Mouse (Mus musculus): ENCODE data around the gene Nudc. TPM values are rescaled to one million over a fixed set of nuclear protein-coding genes. Genes with fewer than 3 reads are reported as not detected.
"Not testable (repeated sequence)": the region's sequence is repeated elsewhere in the genome, so short reads cannot be mapped to it uniquely, and the experiment has no call there.

Nudc gene
- polyA plus RNA-seq, 1 experiment, result 130 TPM

GRCm38 (mm10) chr4:133521502-133521901 is 24.3 kb downstream of the Nudc start:
- Histone ChIP-seq H3K4me2 (ENCODE audit: low read depth) (no peak overlapping the region), H3K4me3 (no peak overlapping the region), H3K79me2 (ENCODE audit: control insufficient read depth, insufficient read depth) (no peaks in the 10 kb centered on the region), H3ac (ENCODE audit: control insufficient read depth, insufficient read length) (no peak overlapping the region), H3K36me3 (ENCODE audit: control insufficient read depth, insufficient read depth) (no peaks in the 10 kb centered on the region), H3K27me3 (ENCODE audit: control insufficient read depth, insufficient read depth, insufficient read length) (peaks cover 17% of the 10 kb centered on the region)
- TF ChIP-seq MYOG (IDR thresholded peaks at IDR 0.05; ENCODE audit: control insufficient read depth in 1 of 3, insufficient read depth in 1 of 3, insufficient read length in 2 of 3, low read depth in 2 of 3) (no peak), SRF (IDR thresholded peaks at IDR 0.05; ENCODE audit: control insufficient read depth, insufficient read length, low read depth) (no peak), MYOD1 (IDR thresholded peaks at IDR 0.05; ENCODE audit: control insufficient read depth in 1 of 3, insufficient read length in 2 of 3, low read depth in 2 of 3) (no peak), POLR2AphosphoS2 (IDR thresholded peaks at IDR 0.05; ENCODE audit: insufficient read length, low read depth) (no peak), E2F4 (IDR thresholded peaks at IDR 0.05; ENCODE audit: insufficient read depth) (no peak), TCF12 (IDR thresholded peaks at IDR 0.05; ENCODE audit: insufficient read depth, poor library complexity, severe bottlenecking) (no peak), TCF3 (IDR thresholded peaks at IDR 0.05; ENCODE audit: insufficient read length, low read depth) (no peak), CEBPB (IDR thresholded peaks at IDR 0.05; ENCODE audit: insufficient read depth, poor library complexity, severe bottlenecking) (no peak), POLR2A (IDR thresholded peaks at IDR 0.05; ENCODE audit: insufficient read length, low read depth) (no peak), USF1 (IDR thresholded peaks at IDR 0.05; ENCODE audit: low read depth) (no peak), REST (IDR thresholded peaks at IDR 0.05; ENCODE audit: insufficient read depth, insufficient read length) (no peak), MAX (IDR thresholded peaks at IDR 0.05; ENCODE audit: low read depth) (no peak)

GRCm38 (mm10) chr4:133519369-133519665 is 26.5 kb downstream of the Nudc start:
- no peak overlapping the region for H3ac ChIP-seq (ENCODE audit: control insufficient read depth, insufficient read length)
- no peak overlapping the region for H3K4me2 ChIP-seq (ENCODE audit: low read depth)
- no peak overlapping the region for H3K4me3 ChIP-seq
- H3K79me2 ChIP-seq (ENCODE audit: control insufficient read depth, insufficient read depth), result no peaks in the 10 kb centered on the region
- peaks cover 17% of the 10 kb centered on the region for H3K27me3 ChIP-seq (ENCODE audit: control insufficient read depth, insufficient read depth, insufficient read length)
- TF ChIP-seq MYOG (IDR thresholded peaks at IDR 0.05; ENCODE audit: control insufficient read depth in 1 of 3, insufficient read depth in 1 of 3, insufficient read length in 2 of 3, low read depth in 2 of 3) (no peak), TCF12 (IDR thresholded peaks at IDR 0.05; ENCODE audit: insufficient read depth, poor library complexity, severe bottlenecking) (no peak), MAX (IDR thresholded peaks at IDR 0.05; ENCODE audit: low read depth) (no peak), POLR2AphosphoS2 (IDR thresholded peaks at IDR 0.05; ENCODE audit: insufficient read length, low read depth) (no peak)
- H3K36me3 ChIP-seq (ENCODE audit: control insufficient read depth, insufficient read depth), result no peaks in the 10 kb centered on the region

DNA sequence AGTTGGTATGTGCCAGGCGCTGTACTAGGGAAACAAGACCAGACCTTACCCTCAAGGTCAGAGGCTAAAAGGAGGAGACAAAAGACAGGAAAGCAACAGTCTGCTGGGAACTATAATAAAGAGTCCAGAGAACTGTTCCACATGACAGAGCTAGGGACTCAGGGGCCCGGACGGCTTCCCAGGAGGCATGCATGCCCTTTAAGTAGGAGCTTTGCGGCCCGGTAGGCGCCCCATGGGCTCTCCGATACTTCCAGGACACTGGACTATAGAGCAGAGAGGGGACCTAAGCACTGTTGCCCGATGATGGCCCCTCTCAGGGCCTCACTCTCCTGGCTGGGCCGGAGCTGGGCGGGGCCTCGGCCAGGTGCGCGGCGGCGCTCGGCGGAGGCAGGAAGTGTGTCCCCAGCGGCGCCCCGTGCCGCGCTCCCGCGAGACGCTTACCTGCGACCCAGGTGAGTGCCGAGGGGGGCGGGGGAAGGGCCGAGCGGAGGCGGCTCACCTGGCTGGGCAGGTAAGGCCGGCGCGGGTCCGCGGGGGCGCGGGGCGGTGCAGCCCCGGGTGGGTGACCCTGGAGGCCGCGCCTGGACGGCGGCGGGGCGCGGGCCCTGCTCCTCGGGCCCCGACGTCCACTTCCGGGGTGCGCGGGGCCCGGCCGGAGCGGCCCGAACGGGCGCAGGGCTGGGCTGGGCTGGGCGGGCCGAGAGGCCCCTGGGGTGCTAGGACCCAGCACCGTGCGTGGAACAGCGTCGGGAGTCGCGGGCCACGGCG is 27.0 kb downstream of the Nudc start, which contains the start of gene Kdf1:
Kdf1 (plus strand) TSS at position 363 of the 768 bp plus-strand sequence.
- Histone ChIP-seq H3K27me3 (ENCODE audit: control insufficient read depth, insufficient read depth, insufficient read length) (peaks cover 17% of the 10 kb centered on the region), H3K4me2 (ENCODE audit: low read depth) (no peak within 1 kb of the TSS), H3K4me3 (no peak within 1 kb of the TSS), H3ac (ENCODE audit: control insufficient read depth, insufficient read length) (no peak within 1 kb of the TSS), H3K79me2 (ENCODE audit: control insufficient read depth, insufficient read depth) (no peaks in the 10 kb centered on the region), H3K36me3 (ENCODE audit: control insufficient read depth, insufficient read depth) (no peaks in the 10 kb centered on the region)
- TF ChIP-seq TCF3 (IDR thresholded peaks at IDR 0.05; ENCODE audit: insufficient read length, low read depth) (no peak), REST (IDR thresholded peaks at IDR 0.05; ENCODE audit: insufficient read depth, insufficient read length) (no peak), POLR2A (IDR thresholded peaks at IDR 0.05; ENCODE audit: insufficient read length, low read depth) (no peak), E2F4 (IDR thresholded peaks at IDR 0.05; ENCODE audit: insufficient read depth) (no peak), SRF (IDR thresholded peaks at IDR 0.05; ENCODE audit: control insufficient read depth, insufficient read length, low read depth) (no peak), MAX (IDR thresholded peaks at IDR 0.05; ENCODE audit: low read depth) (no peak), POLR2AphosphoS2 (IDR thresholded peaks at IDR 0.05; ENCODE audit: insufficient read length, low read depth) (no peak), USF1 (IDR thresholded peaks at IDR 0.05; ENCODE audit: low read depth) (no peak), TCF12 (IDR thresholded peaks at IDR 0.05; ENCODE audit: insufficient read depth, poor library complexity, severe bottlenecking) (no peak), MYOG (IDR thresholded peaks at IDR 0.05; ENCODE audit: control insufficient read depth in 1 of 3, insufficient read depth in 1 of 3, insufficient read length in 2 of 3, low read depth in 2 of 3) (no peak), MYOD1 (IDR thresholded peaks at IDR 0.05; ENCODE audit: control insufficient read depth in 1 of 3, insufficient read length in 2 of 3, low read depth in 2 of 3) (no peak), CEBPB (IDR thresholded peaks at IDR 0.05; ENCODE audit: insufficient read depth, poor library complexity, severe bottlenecking) (no peak)

DNA sequence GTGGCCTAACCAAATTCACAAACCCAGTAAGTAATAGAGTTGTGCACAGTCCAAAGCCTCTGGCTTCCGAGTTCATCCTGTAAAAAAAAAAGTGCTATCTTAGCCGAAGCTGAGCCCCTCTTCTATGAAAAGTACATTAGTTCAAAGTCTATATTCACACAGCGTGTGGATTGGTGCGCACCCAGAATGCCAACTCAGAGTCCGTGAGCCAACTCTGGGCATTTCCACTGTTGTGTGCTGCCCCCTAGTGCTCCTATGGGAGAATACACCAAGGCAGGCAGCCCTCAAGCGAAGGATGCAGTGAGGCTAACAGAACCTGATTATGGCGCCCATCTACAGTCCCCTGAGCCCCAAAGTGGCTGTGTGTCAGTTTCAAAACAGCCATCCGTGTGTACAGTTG is 32.8 kb downstream of the Nudc start:
- no peaks in the 10 kb centered on the region for H3K36me3 ChIP-seq (ENCODE audit: control insufficient read depth, insufficient read depth)
- no peaks in the 10 kb centered on the region for H3K79me2 ChIP-seq (ENCODE audit: control insufficient read depth, insufficient read depth)
- H3K27me3 ChIP-seq (ENCODE audit: control insufficient read depth, insufficient read depth, insufficient read length), result no peaks in the 10 kb centered on the region
- H3K4me3 ChIP-seq, result no peak overlapping the region
- TF ChIP-seq REST (IDR thresholded peaks at IDR 0.05; ENCODE audit: insufficient read depth, insufficient read length) (no peak), POLR2A (IDR thresholded peaks at IDR 0.05; ENCODE audit: insufficient read length, low read depth) (no peak), E2F4 (IDR thresholded peaks at IDR 0.05; ENCODE audit: insufficient read depth) (no peak), SRF (IDR thresholded peaks at IDR 0.05; ENCODE audit: control insufficient read depth, insufficient read length, low read depth) (no peak), MYOG (IDR thresholded peaks at IDR 0.05; ENCODE audit: control insufficient read depth in 1 of 3, insufficient read depth in 1 of 3, insufficient read length in 2 of 3, low read depth in 2 of 3) (no peak), TCF3 (IDR thresholded peaks at IDR 0.05; ENCODE audit: insufficient read length, low read depth) (no peak), TCF12 (IDR thresholded peaks at IDR 0.05; ENCODE audit: insufficient read depth, poor library complexity, severe bottlenecking) (no peak), CEBPB (IDR thresholded peaks at IDR 0.05; ENCODE audit: insufficient read depth, poor library complexity, severe bottlenecking) (no peak), MAX (IDR thresholded peaks at IDR 0.05; ENCODE audit: low read depth) (no peak), POLR2AphosphoS2 (IDR thresholded peaks at IDR 0.05; ENCODE audit: insufficient read length, low read depth) (no peak), USF1 (IDR thresholded peaks at IDR 0.05; ENCODE audit: low read depth) (no peak), MYOD1 (IDR thresholded peaks at IDR 0.05; ENCODE audit: control insufficient read depth in 1 of 3, insufficient read length in 2 of 3, low read depth in 2 of 3) (no peak)
- H3ac ChIP-seq (ENCODE audit: control insufficient read depth, insufficient read length), result no peak overlapping the region
- peak overlapping the region; percentile 51 for H3K4me2 ChIP-seq (ENCODE audit: low read depth)

GRCm38 (mm10) chr4:133512511-133512910 is 33.3 kb downstream of the Nudc start:
- H3K4me2 ChIP-seq (ENCODE audit: low read depth), result peak overlapping the region; percentile 51
- not testable (repeated sequence) for H3K79me2 ChIP-seq (ENCODE audit: control insufficient read depth, insufficient read depth); H3K27me3 ChIP-seq (ENCODE audit: control insufficient read depth, insufficient read depth, insufficient read length)

More at GRCm38 (mm10) chr4:133512511-133512910, 33.3 kb downstream of the Nudc start:
- H3K4me3 ChIP-seq; H3K36me3 ChIP-seq (ENCODE audit: control insufficient read depth, insufficient read depth); H3ac ChIP-seq (ENCODE audit: control insufficient read depth, insufficient read length): not testable (repeated sequence)

All from myocyte (in vitro differentiated cells).